Mouse (Mus musculus): ENCODE measurements at regions not wholly inside any gene's neighbourhood (a gene's known extent, or its start where the extent isn't known, plus 50 kb on each side); places are given as distances from the start of the nearest gene placed in this dataset.

GRCm38 (mm10) chr13:39904264-39904663 lies 457.0 kb downstream of the Ofcc1 start:
- TF ChIP-seq POLR2A (IDR thresholded peaks at IDR 0.05; ENCODE audit: insufficient read depth, low read depth, low read length) (no peak), CTCF (IDR thresholded peaks at IDR 0.05; ENCODE audit: insufficient read depth, low read depth, low read length) (no peak)
